Mouse (Mus musculus) kidney, embryonic 16.5 days (tissue): Measurements from ENCODE around the gene Vps35l. TPM values are rescaled to one million over a fixed set of nuclear protein-coding genes. Genes with fewer than 3 reads are reported as not detected.

Experiments used
- ATAC-seq: fragments of 200-750 bp; cut with Nextera tagmentation; 2 replicates; pipeline ENCODE4 v1.8.0; 2017; ENCODE audit warnings: moderate TSS enrichment; ENCODE audit not compliant: low FRiP score, low TSS enrichment
- H3K27ac ChIP-seq: fragments of 300-500 bp; sonication (generic); 2 replicates; pipeline ENCODE4 v1.5.1; 2014; ENCODE audit warnings: low read length
- H3K27me3 ChIP-seq: fragments of 300-500 bp; sonication (generic); 2 replicates; pipeline ENCODE4 v1.6.1; 2014; ENCODE audit warnings: low read length, control low read depth, mixed read lengths; ENCODE audit not compliant: insufficient read depth
- H3K36me3 ChIP-seq: fragments of 300-500 bp; sonication (generic); 2 replicates; pipeline ENCODE4 v1.6.1; 2014; ENCODE audit warnings: low read length, control low read depth, mixed read lengths; ENCODE audit not compliant: insufficient read depth
- H3K4me1 ChIP-seq: fragments of 300-500 bp; sonication (generic); 2 replicates; pipeline ENCODE4 v1.6.1; 2014; ENCODE audit warnings: low read length, control low read depth, mixed read lengths; ENCODE audit not compliant: insufficient read depth
- H3K4me2 ChIP-seq: fragments of 300-500 bp; sonication (generic); replicated peaks from 2 replicates; pipeline ENCODE4 v1.6.1; 2014; ENCODE audit warnings: low read depth, low read length
- H3K4me3 ChIP-seq: fragments of 300-500 bp; sonication (generic); 2 replicates; pipeline ENCODE4 v1.5.1; 2014; ENCODE audit warnings: mild to moderate bottlenecking, low read length
- H3K9ac ChIP-seq: fragments of 300-500 bp; sonication (generic); replicated peaks from 2 replicates; pipeline ENCODE4 v1.6.1; 2014; ENCODE audit warnings: low read length
- H3K9me3 ChIP-seq: fragments of 300-500 bp; sonication (generic); 2 replicates; pipeline ENCODE4 v1.6.1; 2016; ENCODE audit warnings: low read length, control low read depth
- WGBS: fragments of 180-500 bp; shearing (Covaris S2); extraction: QIAGEN DNeasy Blood & Tissue Kit; methylation state at CpG from one replicate; pipeline ENCODE4 v1.1.7; 2014; 5-methylcytosine and 5-hydroxymethylcytosine counted together
- polyA plus RNA-seq: library from polyadenylated mRNA; unstranded; fragments of >200 nt; fragmentation: Nextera tagmentation; extraction: Ambion mirVana; gene quantifications from 2 replicates; pipeline ENCODE4 v1.2.1, GENCODE M21; 2015

Vps35l gene
- 72.8 and 81.0 TPM in 2 replicates for polyA plus RNA-seq

- Histone ChIP-seq H3K27ac (peak within 1 kb of the TSS; percentile 58; the same call in 1 of the 2 replicates), H3K9ac (peak within 1 kb of the TSS; percentile 78)
Measured at GRCm38 (mm10) chr7:118739975-118740531, at the start of gene Vps35l. TSS of gene Vps35l (plus strand) at chr7:118740226.

DNA sequence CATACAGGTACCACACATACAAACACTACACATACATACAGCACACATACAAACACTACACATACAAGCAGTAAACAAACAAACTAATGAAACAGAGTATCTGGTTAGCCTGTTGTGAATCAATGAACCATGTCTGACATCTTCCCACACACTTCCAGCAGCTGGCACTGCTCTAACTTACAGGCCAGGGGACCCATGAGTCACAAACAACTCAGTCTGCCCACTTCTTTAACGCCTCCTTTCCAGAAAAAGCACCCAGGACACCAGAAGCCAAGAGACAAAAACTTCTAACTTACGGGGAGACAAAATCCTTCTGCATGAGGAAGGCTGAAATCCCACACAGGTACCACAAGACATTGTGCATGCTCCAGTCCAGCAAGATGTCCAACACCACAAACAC is 48.7 kb upstream of the Vps35l start:
- no peak overlapping the region for H3K4me3 ChIP-seq
- H3K36me3 ChIP-seq = peaks cover 65% of the 10 kb centered on the region
- WGBS = 80% methylated on average over 2 of the region's 2 CpGs
- no peak overlapping the region for H3K9ac ChIP-seq
- no peak for ATAC-seq
- no peaks in the 10 kb centered on the region for H3K27me3 ChIP-seq
- H3K9me3 ChIP-seq = no peaks in the 10 kb centered on the region
- H3K27ac ChIP-seq = no peak overlapping the region
- no peak overlapping the region for H3K4me2 ChIP-seq
- no peaks in the 10 kb centered on the region for H3K4me1 ChIP-seq

More at GRCm38 (mm10) chr7:118739975-118740531, at the start of gene Vps35l:
- 1% methylated on average over 16 of the region's 16 CpGs for WGBS
- Histone ChIP-seq H3K27me3 (no peaks in the 10 kb centered on the region), H3K36me3 (peaks cover 5% of the 10 kb centered on the region), H3K9me3 (no peaks in the 10 kb centered on the region), H3K4me3 (peak within 1 kb of the TSS; percentile 83), H3K4me1 (peaks cover 7% of the 10 kb centered on the region), H3K4me2 (peak within 1 kb of the TSS; percentile 91)
- peak; percentile 86 for ATAC-seq

DNA sequence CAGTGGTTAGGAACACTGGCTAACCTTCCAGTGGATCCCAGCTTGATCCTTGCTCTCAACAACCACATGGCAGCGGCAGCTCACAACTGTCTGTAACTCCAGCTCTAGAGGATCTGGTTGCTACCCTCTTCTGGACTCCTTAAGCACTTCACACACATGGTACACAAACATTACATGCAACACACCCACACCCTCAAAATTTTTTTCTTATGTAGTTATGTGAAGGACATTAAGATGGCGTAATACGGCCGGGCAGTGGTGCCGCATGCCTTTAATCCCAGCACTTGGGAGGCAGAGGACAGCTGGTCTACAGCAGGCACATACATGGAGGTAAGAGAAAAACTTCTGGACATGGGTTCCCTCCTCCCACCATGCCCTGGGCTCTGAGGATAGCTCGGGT is 43.9 kb upstream of the Vps35l start:
- Histone ChIP-seq H3K9me3 (no peaks in the 10 kb centered on the region), H3K36me3 (peaks cover 40% of the 10 kb centered on the region), H3K4me3 (no peak overlapping the region), H3K27me3 (no peaks in the 10 kb centered on the region), H3K4me1 (no peaks in the 10 kb centered on the region), H3K4me2 (no peak overlapping the region), H3K27ac (no peak overlapping the region), H3K9ac (no peak overlapping the region)
- no peak for ATAC-seq
- 90% methylated on average over 6 of the region's 6 CpGs for WGBS

GRCm38 (mm10) chr7:118697168-118697567 is 42.9 kb upstream of the Vps35l start:
- H3K4me3 ChIP-seq = no peak overlapping the region
- H3K27ac ChIP-seq = no peak overlapping the region
- H3K9ac ChIP-seq = no peak overlapping the region
- no peaks in the 10 kb centered on the region for H3K4me1 ChIP-seq
- no peak for ATAC-seq
- no peak overlapping the region for H3K4me2 ChIP-seq
- WGBS = 72% methylated on average over 4 of the region's 4 CpGs
- no peaks in the 10 kb centered on the region for H3K9me3 ChIP-seq
- H3K36me3 ChIP-seq = peaks cover 34% of the 10 kb centered on the region
- H3K27me3 ChIP-seq = no peaks in the 10 kb centered on the region

GRCm38 (mm10) chr7:118698882-118699281 is 41.1 kb upstream of the Vps35l start:
- WGBS = 91% methylated on average over 9 of the region's 9 CpGs
- Histone ChIP-seq H3K4me1 (peaks cover 8% of the 10 kb centered on the region; the same call in 1 of the 2 replicates), H3K9me3 (no peaks in the 10 kb centered on the region), H3K36me3 (peaks cover 34% of the 10 kb centered on the region), H3K27ac (no peak overlapping the region), H3K4me3 (no peak overlapping the region), H3K27me3 (no peaks in the 10 kb centered on the region), H3K4me2 (no peak overlapping the region), H3K9ac (no peak overlapping the region)
- no peak for ATAC-seq

- H3K4me2 ChIP-seq = no peak overlapping the region
- no peak for ATAC-seq
- H3K36me3 ChIP-seq = 0 out of 2 replicates have a peak, but pooled peaks cover 8% of the 10 kb centered on the region
- H3K4me3 ChIP-seq = no peak overlapping the region
- H3K27me3 ChIP-seq = no peaks in the 10 kb centered on the region
- WGBS = 79% methylated on average over 15 of the region's 15 CpGs
- no peaks in the 10 kb centered on the region for H3K9me3 ChIP-seq
- peaks cover 27% of the 10 kb centered on the region for H3K4me1 ChIP-seq
- no peak overlapping the region for H3K9ac ChIP-seq
- no peak overlapping the region for H3K27ac ChIP-seq
Measured at GRCm38 (mm10) chr7:118703144-118703561, 36.9 kb upstream of the Vps35l start.

DNA sequence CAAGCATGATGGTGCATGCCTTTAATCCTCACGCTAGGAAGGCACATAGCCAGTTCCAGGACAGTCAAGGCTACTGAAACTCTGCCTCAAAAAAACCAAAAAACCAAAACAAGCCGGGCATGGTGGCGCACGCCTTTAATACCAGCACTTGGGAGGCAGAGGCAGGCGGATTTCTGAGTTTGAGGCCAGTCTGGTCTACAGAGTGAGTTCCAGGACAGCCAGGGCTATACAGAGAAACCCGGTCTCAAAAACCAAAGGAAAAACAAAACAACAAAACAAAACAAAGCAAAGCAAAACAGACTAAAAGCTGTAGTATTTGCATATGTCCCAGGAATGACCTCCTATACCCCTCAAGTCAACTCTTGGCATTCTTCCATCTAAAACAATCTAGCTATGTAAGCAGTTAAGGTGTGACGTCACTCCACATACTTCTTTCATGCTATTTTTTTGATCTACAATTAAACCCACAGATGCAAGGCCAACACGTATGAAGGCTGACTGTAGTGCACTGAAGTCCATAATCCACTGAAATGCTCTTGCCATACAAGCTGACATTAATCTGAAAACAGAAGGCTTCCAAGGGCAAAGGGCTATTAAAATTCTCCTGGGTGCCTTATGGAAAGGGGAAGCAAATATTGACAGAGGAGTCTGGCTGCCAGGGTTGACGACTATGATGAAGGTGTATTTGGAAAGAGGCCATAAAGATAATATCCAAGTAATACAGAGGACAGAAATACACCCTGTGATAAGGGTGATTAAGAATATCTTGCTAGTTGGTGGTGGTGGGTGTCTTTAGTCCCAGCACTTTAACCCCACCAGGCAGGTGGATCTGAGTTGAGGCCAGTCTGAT is 35.8 kb upstream of the Vps35l start:
- Histone ChIP-seq H3K27me3 (no peaks in the 10 kb centered on the region), H3K4me3 (peak overlapping the region; percentile 81), H3K4me2 (peak overlapping the region; percentile 88), H3K36me3 (0 out of 2 replicates have a peak, but pooled peaks cover 5% of the 10 kb centered on the region), H3K9me3 (no peaks in the 10 kb centered on the region), H3K27ac (no peak overlapping the region), H3K4me1 (peaks cover 27% of the 10 kb centered on the region), H3K9ac (peak overlapping the region; percentile 90)
- 70% methylated on average over 9 of the region's 9 CpGs for WGBS
- no peak for ATAC-seq

- H3K9ac ChIP-seq = peak within 1 kb of the TSS; percentile 90
- 0 out of 2 replicates have a peak, but pooled peaks cover 5% of the 10 kb centered on the region for H3K36me3 ChIP-seq
- no peaks in the 10 kb centered on the region for H3K27me3 ChIP-seq
- no peaks in the 10 kb centered on the region for H3K9me3 ChIP-seq
- under 1% methylated on average over 65 of the region's 66 CpGs for WGBS
- H3K27ac ChIP-seq = peak within 1 kb of the TSS; percentile 92
- peak within 1 kb of the TSS; percentile 81 for H3K4me3 ChIP-seq
- H3K4me2 ChIP-seq = peak within 1 kb of the TSS; percentile 88
- H3K4me1 ChIP-seq = peaks cover 27% of the 10 kb centered on the region
- ATAC-seq = peak; percentile 96
Measured at GRCm38 (mm10) chr7:118705101-118705961, 34.7 kb upstream of the Vps35l start, which contains the start of gene Gde1. TSS of gene Gde1 (minus strand) at chr7:118705778.

- H3K4me2 ChIP-seq = peak overlapping the region; percentile 88
- peak overlapping the region; percentile 81 for H3K4me3 ChIP-seq
- no peak for ATAC-seq
- 22% methylated on average over 6 of the region's 6 CpGs for WGBS
- peak overlapping the region; percentile 90 for H3K9ac ChIP-seq
- no peaks in the 10 kb centered on the region for H3K9me3 ChIP-seq
- H3K27me3 ChIP-seq = no peaks in the 10 kb centered on the region
- H3K4me1 ChIP-seq = peaks cover 27% of the 10 kb centered on the region
- 0 out of 2 replicates have a peak, but pooled peaks cover 5% of the 10 kb centered on the region for H3K36me3 ChIP-seq
- H3K27ac ChIP-seq = peak overlapping the region; percentile 92
Measured at GRCm38 (mm10) chr7:118706051-118706450, 34.0 kb upstream of the Vps35l start.
